Mouse (Mus musculus): ENCODE measurements at regions not wholly inside any gene's neighbourhood (a gene's known extent, or its start where the extent isn't known, plus 50 kb on each side); places are given as distances from the start of the nearest gene placed in this dataset.

- 92% methylated on average over 6 of the region's 6 CpGs for WGBS
- TF ChIP-seq CTCF (IDR thresholded peaks at IDR 0.05; ENCODE audit: insufficient read depth, low read length) (no peak), POLR2A (IDR thresholded peaks at IDR 0.05; ENCODE audit: borderline replicate concordance, extremely low read depth, low read depth, low read length) (no peak)
- no peaks in the 10 kb centered on the region for H3K4me1 ChIP-seq (ENCODE audit: control insufficient read depth, insufficient read depth, low read length)
- no peak for DNase-seq
- no peak overlapping the region for H3K4me3 ChIP-seq (replicated peaks; ENCODE audit: extremely low read depth, low read depth, low read length)
Observed at GRCm38 (mm10) chr10:117543696-117543950, 85.7 kb upstream of the Cpm start.

- no peak for DNase-seq
- TF ChIP-seq CTCF (IDR thresholded peaks at IDR 0.05; ENCODE audit: insufficient read depth, low read length), result no peak
- TF ChIP-seq POLR2A (IDR thresholded peaks at IDR 0.05; ENCODE audit: borderline replicate concordance, extremely low read depth, low read depth, low read length), result no peak
- 70% methylated on average over 5 of the region's 5 CpGs for WGBS
- H3K4me1 ChIP-seq (ENCODE audit: control insufficient read depth, insufficient read depth, low read length), result no peaks in the 10 kb centered on the region
- no peak overlapping the region for H3K4me3 ChIP-seq (replicated peaks; ENCODE audit: extremely low read depth, low read depth, low read length)
Observed at GRCm38 (mm10) chr10:117542886-117543695, 86.2 kb upstream of the Cpm start.

- 85% methylated on average over 5 of the region's 5 CpGs for WGBS
- no peak for DNase-seq
- TF ChIP-seq POLR2A (IDR thresholded peaks at IDR 0.05; ENCODE audit: borderline replicate concordance, extremely low read depth, low read depth, low read length), result no peak
- no peak for TF ChIP-seq CTCF (IDR thresholded peaks at IDR 0.05; ENCODE audit: insufficient read depth, low read length)
Observed at GRCm38 (mm10) chr10:117542351-117542750, 86.9 kb upstream of the Cpm start.

GRCm38 (mm10) chr10:117541487-117541886 lies 87.8 kb upstream of the Cpm start:
- Histone ChIP-seq H3K4me1 (ENCODE audit: control insufficient read depth, insufficient read depth, low read length) (no peaks in the 10 kb centered on the region), H3K4me3 (replicated peaks; ENCODE audit: extremely low read depth, low read depth, low read length) (no peak overlapping the region)
- no peak for TF ChIP-seq POLR2A (IDR thresholded peaks at IDR 0.05; ENCODE audit: borderline replicate concordance, extremely low read depth, low read depth, low read length)
- TF ChIP-seq CTCF (IDR thresholded peaks at IDR 0.05; ENCODE audit: insufficient read depth, low read length), result no peak
- WGBS, result 55% methylated on average over 2 of the region's 2 CpGs
- no peak for DNase-seq

More at GRCm38 (mm10) chr10:117542351-117542750, 86.9 kb upstream of the Cpm start:
- H3K4me1 ChIP-seq (ENCODE audit: control insufficient read depth, insufficient read depth, low read length), result no peaks in the 10 kb centered on the region
- H3K4me3 ChIP-seq (replicated peaks; ENCODE audit: extremely low read depth, low read depth, low read length), result no peak overlapping the region

- no peak overlapping the region for H3K4me3 ChIP-seq (replicated peaks; ENCODE audit: extremely low read depth, low read depth, low read length)
- TF ChIP-seq POLR2A (IDR thresholded peaks at IDR 0.05; ENCODE audit: borderline replicate concordance, extremely low read depth, low read depth, low read length), result no peak
- no peak for TF ChIP-seq CTCF (IDR thresholded peaks at IDR 0.05; ENCODE audit: insufficient read depth, low read length)
- H3K4me1 ChIP-seq (ENCODE audit: control insufficient read depth, insufficient read depth, low read length), result no peaks in the 10 kb centered on the region
- 95% methylated on average over 2 of the region's 2 CpGs for WGBS
- DNase-seq, result no peak
Observed at GRCm38 (mm10) chr10:117540747-117541398, 88.4 kb upstream of the Cpm start.

GRCm38 (mm10) chr10:117540112-117540594 lies 89.1 kb upstream of the Cpm start:
- Histone ChIP-seq H3K4me3 (replicated peaks; ENCODE audit: extremely low read depth, low read depth, low read length) (no peak overlapping the region), H3K4me1 (ENCODE audit: control insufficient read depth, insufficient read depth, low read length) (no peaks in the 10 kb centered on the region)
- 77% methylated on average over 2 of the region's 2 CpGs for WGBS
- DNase-seq, result no peak
- TF ChIP-seq POLR2A (IDR thresholded peaks at IDR 0.05; ENCODE audit: borderline replicate concordance, extremely low read depth, low read depth, low read length) (no peak), CTCF (IDR thresholded peaks at IDR 0.05; ENCODE audit: insufficient read depth, low read length) (no peak)

GRCm38 (mm10) chr10:117539532-117539931 lies 89.8 kb upstream of the Cpm start:
- no peaks in the 10 kb centered on the region for H3K4me1 ChIP-seq (ENCODE audit: control insufficient read depth, insufficient read depth, low read length)
- 46% methylated on average over 1 of the region's 1 CpGs for WGBS
- DNase-seq, result no peak
- TF ChIP-seq CTCF (IDR thresholded peaks at IDR 0.05; ENCODE audit: insufficient read depth, low read length) (no peak), POLR2A (IDR thresholded peaks at IDR 0.05; ENCODE audit: borderline replicate concordance, extremely low read depth, low read depth, low read length) (no peak)
- H3K4me3 ChIP-seq (replicated peaks; ENCODE audit: extremely low read depth, low read depth, low read length), result no peak overlapping the region

GRCm38 (mm10) chr10:117538725-117539124 lies 90.6 kb upstream of the Cpm start:
- Histone ChIP-seq H3K4me3 (replicated peaks; ENCODE audit: extremely low read depth, low read depth, low read length) (no peak overlapping the region), H3K4me1 (ENCODE audit: control insufficient read depth, insufficient read depth, low read length) (no peaks in the 10 kb centered on the region)
- TF ChIP-seq POLR2A (IDR thresholded peaks at IDR 0.05; ENCODE audit: borderline replicate concordance, extremely low read depth, low read depth, low read length) (no peak), CTCF (IDR thresholded peaks at IDR 0.05; ENCODE audit: insufficient read depth, low read length) (no peak)
- 88% methylated on average over 5 of the region's 5 CpGs for WGBS
- no peak for DNase-seq

GRCm38 (mm10) chr10:117536769-117537599 lies 92.3 kb upstream of the Cpm start:
- Histone ChIP-seq H3K4me1 (ENCODE audit: control insufficient read depth, insufficient read depth, low read length) (no peaks in the 10 kb centered on the region), H3K4me3 (replicated peaks; ENCODE audit: extremely low read depth, low read depth, low read length) (no peak overlapping the region)
- TF ChIP-seq POLR2A (IDR thresholded peaks at IDR 0.05; ENCODE audit: borderline replicate concordance, extremely low read depth, low read depth, low read length) (no peak), CTCF (IDR thresholded peaks at IDR 0.05; ENCODE audit: insufficient read depth, low read length) (no peak)
- no peak for DNase-seq
- 92% methylated on average over 15 of the region's 15 CpGs for WGBS
